Mouse (Mus musculus) mouse trophoblast stem cell (cell line): Measurements from ENCODE around the gene Tns1.

Source experiments
- in situ Hi-C, 2 experiments: fragments of 300-500 bp; cut with MseI, MboI; formaldehyde crosslinking; loops; 2 replicates in 1 of 2; 3 replicates in 1 of 2; pipeline ENCODE4 v1.15.1; 2025

The Tns1 gene

GRCm38 (mm10) chr1:74034736-74035135 lies 89.5 kb downstream of the Tns1 start:
- in situ Hi-C loops = no loop called here

- in situ Hi-C loops = no loop called here
Measured at GRCm38 (mm10) chr1:74034211-74034610, 90.0 kb downstream of the Tns1 start.

GRCm38 (mm10) chr1:74033407-74033806 lies 90.8 kb downstream of the Tns1 start:
- in situ Hi-C loops = no loop called here

GRCm38 (mm10) chr1:74032966-74033365 lies 91.3 kb downstream of the Tns1 start:
- in situ Hi-C loops = no loop called here

GRCm38 (mm10) chr1:74031771-74032609 lies 92.3 kb downstream of the Tns1 start:
- in situ Hi-C loops = no loop called here

GRCm38 (mm10) chr1:74030901-74031360 lies 93.3 kb downstream of the Tns1 start:
- in situ Hi-C loops = no loop called here

- in situ Hi-C loops = no loop called here
Measured at GRCm38 (mm10) chr1:74030285-74030684, 94.0 kb downstream of the Tns1 start.

- in situ Hi-C loops = no loop called here
Measured at GRCm38 (mm10) chr1:74029669-74030068, 94.6 kb downstream of the Tns1 start.

- in situ Hi-C loops = no loop called here
Measured at GRCm38 (mm10) chr1:74028881-74029266, 95.4 kb downstream of the Tns1 start.

GRCm38 (mm10) chr1:74028118-74028880 lies 96.0 kb downstream of the Tns1 start:
- in situ Hi-C loops = no loop called here

DNA sequence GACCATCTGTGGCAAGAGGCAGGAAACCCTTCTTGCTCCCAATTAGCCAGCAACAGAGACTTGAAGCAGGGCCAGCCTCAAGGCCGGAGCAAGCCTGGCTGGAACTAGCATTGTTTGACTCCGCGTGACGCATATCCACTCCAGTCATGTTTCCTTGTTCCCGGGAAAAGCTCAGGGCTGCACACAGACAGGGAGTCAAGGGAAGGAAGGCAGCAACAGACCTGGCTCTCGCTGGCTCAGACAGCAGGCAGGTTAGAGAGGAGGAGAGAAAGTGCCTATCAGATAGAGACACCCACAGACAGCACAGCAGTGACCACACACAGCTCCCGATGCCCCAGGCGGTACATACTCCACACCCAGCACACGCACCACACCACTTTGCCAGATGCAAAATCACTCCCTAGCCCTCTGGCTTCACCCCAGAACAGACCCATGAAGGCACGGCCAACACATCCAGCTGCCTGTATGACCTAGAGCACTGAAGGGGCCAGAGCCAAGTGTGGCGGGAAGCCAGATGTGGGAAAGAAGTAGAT lies 96.6 kb downstream of the Tns1 start:
- in situ Hi-C loops = no loop called here

- in situ Hi-C loops = no loop called here
Measured at GRCm38 (mm10) chr1:74026703-74027195, 97.5 kb downstream of the Tns1 start.

DNA sequence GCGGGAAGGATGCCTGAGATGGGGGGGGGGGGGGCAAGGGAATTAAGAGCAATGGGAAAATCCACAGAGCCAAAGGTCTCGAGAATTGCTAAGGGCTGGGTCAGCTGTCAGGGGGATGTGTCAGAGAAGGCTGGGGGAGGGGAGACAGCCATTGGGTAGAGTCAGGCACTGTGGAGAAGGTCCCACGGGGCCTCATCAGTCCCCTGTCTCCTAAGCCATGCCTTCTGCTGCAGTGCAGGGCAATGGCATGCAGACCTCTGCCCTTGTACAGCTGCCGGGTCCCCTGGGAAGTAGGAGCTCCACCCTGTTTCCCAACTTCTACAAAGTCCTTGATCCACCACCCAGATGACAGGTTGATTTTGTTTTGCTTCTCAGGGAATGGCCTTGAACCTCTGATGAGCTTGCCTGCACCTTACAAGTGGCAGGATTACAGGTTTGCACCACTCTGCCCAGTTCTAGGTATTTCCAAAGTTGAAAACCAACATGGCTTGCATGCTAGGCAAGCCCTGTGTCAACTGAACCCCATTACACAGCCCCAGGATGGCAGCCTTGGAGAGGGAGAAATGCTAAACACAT lies 98.5 kb downstream of the Tns1 start:
- in situ Hi-C loops = no loop called here

- in situ Hi-C loops = no loop called here
Measured at GRCm38 (mm10) chr1:74025227-74025626, 99.0 kb downstream of the Tns1 start.

- in situ Hi-C loops = no loop called here
Measured at GRCm38 (mm10) chr1:74024452-74025190, 99.6 kb downstream of the Tns1 start.

GRCm38 (mm10) chr1:74022998-74023397 lies 101.3 kb downstream of the Tns1 start:
- in situ Hi-C loops = no loop called here

DNA sequence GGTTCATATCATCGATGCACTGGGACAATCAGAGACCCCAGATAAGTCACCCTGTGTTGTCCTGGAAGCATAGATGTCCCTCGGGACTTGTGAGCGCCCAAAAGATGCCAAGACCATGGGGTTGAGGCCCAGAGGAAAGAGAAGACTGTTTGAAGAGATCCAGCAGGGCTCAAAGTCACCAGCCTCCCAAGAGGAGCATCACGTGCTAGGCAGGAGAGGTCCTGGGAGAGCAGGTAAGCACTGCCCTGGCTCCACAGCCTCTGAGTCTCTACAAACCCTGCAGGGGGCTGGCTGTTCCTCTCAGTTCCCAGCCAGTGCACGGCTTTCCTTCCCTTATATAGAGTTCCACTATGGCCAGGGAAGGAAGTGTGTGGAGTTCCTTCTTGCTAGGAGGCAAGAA lies 101.7 kb downstream of the Tns1 start:
- in situ Hi-C loops = no loop called here

DNA sequence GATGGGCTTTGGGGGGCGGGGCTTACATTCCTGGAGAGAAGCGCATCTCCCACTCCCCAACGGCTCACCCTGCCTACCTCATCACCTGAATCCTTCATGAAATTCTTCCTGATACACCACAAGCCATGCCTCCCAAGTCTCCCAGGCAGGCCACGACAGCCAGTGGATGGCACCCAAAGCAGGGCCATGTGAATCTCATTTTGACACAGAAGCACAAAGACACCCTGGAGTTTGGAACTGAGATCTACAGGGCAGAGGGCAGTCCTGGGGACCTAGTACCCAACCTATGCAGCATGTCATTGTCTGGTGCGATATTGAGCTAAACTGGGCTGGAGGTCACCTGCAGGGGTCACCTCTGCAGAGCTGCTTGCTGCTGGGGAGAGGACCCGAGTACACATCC lies 104.0 kb downstream of the Tns1 start:
- in situ Hi-C loops = no loop called here

GRCm38 (mm10) chr1:74017399-74018172 lies 106.7 kb downstream of the Tns1 start:
- in situ Hi-C loops = no loop called here

DNA sequence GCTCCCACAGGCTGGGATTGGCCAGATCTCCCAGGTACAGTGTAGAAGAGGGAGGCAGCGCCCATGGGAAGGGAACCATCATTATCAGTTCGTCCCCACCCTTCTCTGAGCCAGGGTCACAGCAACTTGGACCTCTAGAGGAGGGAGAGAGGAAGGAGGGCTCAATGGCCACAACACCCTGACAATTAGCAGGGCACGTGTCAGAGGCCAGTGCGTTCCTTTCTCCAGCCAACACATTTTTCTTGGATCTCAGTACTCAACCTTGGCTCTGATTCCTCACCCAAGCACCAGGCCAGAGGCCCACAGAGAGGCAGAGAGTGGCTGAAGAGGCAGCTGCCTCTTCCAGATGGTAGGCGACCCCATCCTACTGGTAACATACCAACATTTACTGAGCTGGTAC lies 107.6 kb downstream of the Tns1 start:
- in situ Hi-C loops = no loop called here
